Mouse (Mus musculus): ENCODE data around the gene Snap23. TPM values are rescaled to one million over a fixed set of nuclear protein-coding genes. Genes with fewer than 3 reads are reported as not detected.

Gene Snap23
- polyA plus RNA-seq, 1 experiment from 2014 or later: 56.4 TPM

DNA sequence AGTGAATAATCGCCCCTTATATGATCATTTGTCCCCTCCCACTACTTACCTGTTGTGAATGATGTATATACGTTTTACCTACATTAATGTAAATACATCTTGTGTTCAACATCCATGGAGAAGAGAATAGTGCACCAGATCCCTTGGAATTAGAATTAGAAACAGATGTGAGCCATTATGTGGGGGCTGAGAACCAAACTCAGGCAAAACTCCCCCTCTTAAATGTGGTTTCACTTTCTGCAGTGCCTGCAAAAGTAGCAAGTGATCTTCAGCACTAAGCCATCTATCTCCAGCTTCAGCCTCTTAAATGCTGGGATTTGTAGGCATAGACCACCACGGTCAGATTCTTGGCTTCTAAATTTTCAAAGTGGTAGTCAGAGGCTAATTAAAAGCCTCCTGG lies 7.7 kb downstream of the Snap23 start:
- ATAC-seq (ENCODE audit: insufficient read depth, low FRiP score): no peak
- H3K4me3 ChIP-seq (replicated peaks; ENCODE audit: low read length): no peak overlapping the region
- no peaks in the 10 kb centered on the region for H3K36me3 ChIP-seq (ENCODE audit: control insufficient read depth, insufficient read depth, low read length)
- H3K27ac ChIP-seq (ENCODE audit: low read length): no peak overlapping the region
- H3K4me1 ChIP-seq (ENCODE audit: control insufficient read depth, insufficient read depth, low read length): 0 out of 2 replicates have a peak, but pooled peaks cover 2% of the 10 kb centered on the region
- no peaks in the 10 kb centered on the region for H3K27me3 ChIP-seq (ENCODE audit: control insufficient read depth, insufficient read depth, low read length)
- no peak overlapping the region for H3K9ac ChIP-seq (ENCODE audit: low read length)
- 86% methylated on average over 3 of the region's 3 CpGs for WGBS
- H3K9me3 ChIP-seq (replicated peaks; ENCODE audit: control insufficient read depth, low read length): no peaks in the 10 kb centered on the region
- H3K4me2 ChIP-seq (ENCODE audit: low read depth, low read length): no peak overlapping the region

DNA sequence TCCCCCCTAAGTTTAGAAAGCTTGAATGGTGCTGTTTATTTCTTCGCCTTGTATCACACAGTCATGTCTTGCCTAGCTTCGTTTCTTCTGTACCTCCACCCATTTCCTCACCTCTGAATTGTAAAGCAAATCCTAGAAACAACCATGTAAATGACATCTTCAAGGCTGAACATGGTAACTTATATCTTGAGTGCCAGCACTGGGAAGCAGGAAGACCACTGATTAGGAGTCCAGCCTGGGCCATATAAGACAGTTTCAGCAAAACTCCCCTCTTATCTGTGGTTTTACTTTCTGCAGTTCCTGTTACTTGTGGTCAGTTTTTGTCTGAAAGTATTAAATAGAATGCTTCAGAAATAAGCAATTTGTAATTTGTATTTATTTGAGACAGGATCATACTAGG lies 8.5 kb downstream of the Snap23 start:
- Histone ChIP-seq H3K4me1 (ENCODE audit: control insufficient read depth, insufficient read depth, low read length) (0 out of 2 replicates have a peak, but pooled peaks cover 2% of the 10 kb centered on the region), H3K27me3 (ENCODE audit: control insufficient read depth, insufficient read depth, low read length) (no peaks in the 10 kb centered on the region), H3K4me2 (ENCODE audit: low read depth, low read length) (no peak overlapping the region), H3K9ac (ENCODE audit: low read length) (no peak overlapping the region), H3K36me3 (ENCODE audit: control insufficient read depth, insufficient read depth, low read length) (no peaks in the 10 kb centered on the region), H3K9me3 (replicated peaks; ENCODE audit: control insufficient read depth, low read length) (no peaks in the 10 kb centered on the region), H3K27ac (ENCODE audit: low read length) (no peak overlapping the region), H3K4me3 (replicated peaks; ENCODE audit: low read length) (no peak overlapping the region)
- 91% methylated on average over 2 of the region's 2 CpGs for WGBS
- no peak for ATAC-seq (ENCODE audit: insufficient read depth, low FRiP score)

DNA sequence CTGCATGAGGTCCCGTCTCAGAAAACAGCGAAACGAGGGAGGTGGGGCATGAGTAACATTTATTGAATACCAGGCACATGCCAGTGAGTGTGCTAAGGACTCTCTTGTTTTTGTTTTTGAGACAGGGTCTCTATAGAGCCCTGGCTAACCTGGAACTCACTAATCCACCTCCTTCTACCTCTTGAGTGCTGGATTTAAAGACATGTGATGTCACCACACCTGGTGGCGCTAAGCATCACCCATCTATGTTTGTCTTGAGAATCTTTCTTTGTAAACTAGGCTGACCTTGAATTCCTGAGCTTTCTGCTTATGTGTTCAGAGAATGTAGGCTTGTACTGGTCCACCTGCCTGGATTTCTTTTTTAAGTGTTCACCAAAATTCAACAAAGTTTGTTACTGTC lies 10.3 kb downstream of the Snap23 start:
- no peak overlapping the region for H3K27ac ChIP-seq (ENCODE audit: low read length)
- ATAC-seq (ENCODE audit: insufficient read depth, low FRiP score): no peak

DNA sequence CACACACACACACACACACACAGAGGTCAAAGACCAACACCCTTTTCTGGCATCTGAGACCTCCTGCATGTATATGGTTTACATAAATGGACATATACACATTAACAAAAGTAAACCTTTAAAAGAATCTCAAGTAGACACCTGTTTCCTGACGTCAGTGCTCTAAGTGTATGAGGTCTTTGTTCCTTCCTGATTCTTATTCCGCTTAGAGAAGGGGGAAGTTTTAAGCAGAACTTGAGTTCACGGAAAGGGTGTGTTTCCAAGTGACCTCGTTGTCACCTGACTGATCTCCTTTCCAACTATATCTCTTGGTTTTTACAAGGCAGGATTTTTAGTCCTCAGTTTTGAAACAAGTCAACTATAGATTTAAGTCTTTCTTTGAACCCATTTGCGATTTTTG lies 10.8 kb downstream of the Snap23 start:
- Histone ChIP-seq H3K36me3 (ENCODE audit: control insufficient read depth, insufficient read depth, low read length) (no peaks in the 10 kb centered on the region), H3K9ac (ENCODE audit: low read length) (no peak overlapping the region), H3K27me3 (ENCODE audit: control insufficient read depth, insufficient read depth, low read length) (no peaks in the 10 kb centered on the region), H3K4me2 (ENCODE audit: low read depth, low read length) (no peak overlapping the region), H3K27ac (ENCODE audit: low read length) (no peak overlapping the region), H3K9me3 (replicated peaks; ENCODE audit: control insufficient read depth, low read length) (no peaks in the 10 kb centered on the region), H3K4me3 (replicated peaks; ENCODE audit: low read length) (no peak overlapping the region), H3K4me1 (ENCODE audit: control insufficient read depth, insufficient read depth, low read length) (0 out of 2 replicates have a peak, but pooled peaks cover 2% of the 10 kb centered on the region)
- WGBS: 53% methylated on average over 5 of the region's 5 CpGs
- ATAC-seq (ENCODE audit: insufficient read depth, low FRiP score): no peak

More for the DNA sequence above, 10.3 kb downstream of the Snap23 start:
- Histone ChIP-seq H3K9me3 (replicated peaks; ENCODE audit: control insufficient read depth, low read length) (no peaks in the 10 kb centered on the region), H3K4me1 (ENCODE audit: control insufficient read depth, insufficient read depth, low read length) (0 out of 2 replicates have a peak, but pooled peaks cover 2% of the 10 kb centered on the region), H3K4me2 (ENCODE audit: low read depth, low read length) (no peak overlapping the region), H3K4me3 (replicated peaks; ENCODE audit: low read length) (no peak overlapping the region), H3K9ac (ENCODE audit: low read length) (no peak overlapping the region), H3K36me3 (ENCODE audit: control insufficient read depth, insufficient read depth, low read length) (no peaks in the 10 kb centered on the region), H3K27me3 (ENCODE audit: control insufficient read depth, insufficient read depth, low read length) (no peaks in the 10 kb centered on the region)
- 63% methylated on average over 4 of the region's 4 CpGs for WGBS

DNA sequence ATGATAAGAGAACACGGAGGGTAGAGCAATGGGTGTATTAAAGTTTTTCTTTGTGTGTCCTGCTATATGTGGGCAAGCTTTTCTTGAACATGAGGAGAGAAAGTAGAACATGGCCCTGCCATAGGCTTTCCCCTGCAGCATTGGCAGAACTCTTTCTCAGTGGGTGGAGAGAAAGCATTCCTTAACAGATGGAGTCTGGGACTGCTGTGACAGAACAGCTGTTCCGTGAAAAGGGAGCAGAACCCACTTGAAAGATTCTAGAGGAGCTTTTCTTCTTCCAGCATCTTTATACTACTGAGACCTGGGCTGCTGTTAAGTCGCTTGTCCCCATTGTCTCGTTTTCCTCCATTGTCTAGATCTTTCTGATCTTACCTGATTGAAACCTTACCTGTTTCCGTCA lies 22.3 kb downstream of the Snap23 start:
- H3K27me3 ChIP-seq (ENCODE audit: control insufficient read depth, insufficient read depth, low read length): no peaks in the 10 kb centered on the region
- H3K27ac ChIP-seq (ENCODE audit: low read length): no peak overlapping the region
- 76% methylated on average over 5 of the region's 5 CpGs for WGBS
- no peak overlapping the region for H3K9ac ChIP-seq (ENCODE audit: low read length)
- no peak overlapping the region for H3K4me2 ChIP-seq (ENCODE audit: low read depth, low read length)
- peaks cover 13% of the 10 kb centered on the region for H3K36me3 ChIP-seq (ENCODE audit: control insufficient read depth, insufficient read depth, low read length)
- no peak overlapping the region for H3K4me3 ChIP-seq (replicated peaks; ENCODE audit: low read length)
- no peaks in the 10 kb centered on the region for H3K9me3 ChIP-seq (replicated peaks; ENCODE audit: control insufficient read depth, low read length)
- no peak for ATAC-seq (ENCODE audit: insufficient read depth, low FRiP score)
- H3K4me1 ChIP-seq (ENCODE audit: control insufficient read depth, insufficient read depth, low read length): no peaks in the 10 kb centered on the region

DNA sequence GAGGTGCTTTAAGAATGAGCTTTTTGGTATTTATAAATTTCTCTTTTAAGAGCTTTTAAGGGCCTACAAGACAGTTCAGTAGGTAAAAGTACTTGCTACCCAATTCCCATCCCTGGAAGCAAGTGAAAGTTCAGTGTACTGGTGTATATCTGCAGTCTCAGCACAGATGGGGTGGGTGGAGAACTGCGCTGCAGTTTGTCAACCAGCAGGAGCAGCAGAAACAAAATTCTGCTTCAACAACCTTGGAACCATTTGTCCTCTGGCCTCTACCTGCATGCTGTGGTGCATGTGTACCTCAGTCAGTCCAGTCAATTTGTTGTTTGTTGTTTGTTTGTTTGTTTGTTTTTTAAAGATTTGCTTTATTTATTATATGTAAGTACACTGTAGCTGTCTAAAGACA lies 24.8 kb downstream of the Snap23 start:
- Histone ChIP-seq H3K36me3 (ENCODE audit: control insufficient read depth, insufficient read depth, low read length) (peaks cover 10% of the 10 kb centered on the region; the same call in 1 of the 2 replicates), H3K9ac (ENCODE audit: low read length) (no peak overlapping the region), H3K4me1 (ENCODE audit: control insufficient read depth, insufficient read depth, low read length) (no peaks in the 10 kb centered on the region), H3K27ac (ENCODE audit: low read length) (no peak overlapping the region), H3K27me3 (ENCODE audit: control insufficient read depth, insufficient read depth, low read length) (no peaks in the 10 kb centered on the region), H3K4me2 (ENCODE audit: low read depth, low read length) (no peak overlapping the region), H3K9me3 (replicated peaks; ENCODE audit: control insufficient read depth, low read length) (no peaks in the 10 kb centered on the region), H3K4me3 (replicated peaks; ENCODE audit: low read length) (no peak overlapping the region)
- no peak for ATAC-seq (ENCODE audit: insufficient read depth, low FRiP score)
- WGBS: 97% methylated on average over 1 of the region's 1 CpGs

DNA sequence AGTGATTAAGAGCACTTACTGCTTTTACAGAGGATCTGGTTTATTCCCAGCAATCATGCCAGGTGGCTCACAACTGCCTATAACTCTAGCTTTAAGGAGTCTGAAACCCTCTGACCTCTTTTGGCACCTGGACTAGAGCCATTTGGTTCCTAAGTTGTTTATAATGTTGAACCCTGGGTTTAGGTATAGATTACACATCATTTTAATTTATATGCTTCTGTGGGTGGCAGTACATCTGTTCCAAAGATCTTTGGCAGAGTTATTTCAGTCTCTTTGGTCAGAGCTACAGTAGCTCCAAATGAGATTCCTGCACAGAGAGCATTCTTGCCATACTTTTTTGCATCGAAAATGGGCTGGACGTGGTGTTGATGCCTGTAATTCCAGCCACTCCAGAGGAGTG lies 30.3 kb downstream of the Snap23 start:
- Histone ChIP-seq H3K4me3 (replicated peaks; ENCODE audit: low read length) (no peak overlapping the region), H3K27me3 (ENCODE audit: control insufficient read depth, insufficient read depth, low read length) (no peaks in the 10 kb centered on the region), H3K9me3 (replicated peaks; ENCODE audit: control insufficient read depth, low read length) (no peaks in the 10 kb centered on the region), H3K4me1 (ENCODE audit: control insufficient read depth, insufficient read depth, low read length) (no peaks in the 10 kb centered on the region), H3K9ac (ENCODE audit: low read length) (no peak overlapping the region), H3K36me3 (ENCODE audit: control insufficient read depth, insufficient read depth, low read length) (peaks cover 17% of the 10 kb centered on the region), H3K27ac (ENCODE audit: low read length) (no peak overlapping the region), H3K4me2 (ENCODE audit: low read depth, low read length) (no peak overlapping the region)
- ATAC-seq (ENCODE audit: insufficient read depth, low FRiP score): no peak
- 79% methylated on average over 2 of the region's 2 CpGs for WGBS

DNA sequence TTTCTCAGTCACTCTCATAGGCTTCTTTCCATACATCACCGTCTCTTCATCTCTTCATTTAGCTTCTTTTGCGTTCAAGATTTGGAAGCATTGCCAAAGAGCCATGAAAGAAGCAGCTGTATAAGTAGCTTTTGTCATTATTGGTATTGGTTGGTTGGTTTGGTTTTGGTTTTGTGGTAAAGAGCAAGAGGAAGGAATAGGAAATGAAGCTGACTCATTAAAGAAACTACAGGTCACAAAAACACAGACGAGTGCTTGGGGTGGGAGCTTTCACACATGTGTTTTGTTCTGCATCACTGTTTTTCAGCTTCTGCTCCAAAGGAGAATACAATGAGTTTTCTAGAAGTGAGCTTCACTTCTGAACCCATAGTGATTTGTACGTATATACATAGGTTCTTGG lies 32.0 kb downstream of the Snap23 start:
- no peak for ATAC-seq (ENCODE audit: insufficient read depth, low FRiP score)
- peaks cover 17% of the 10 kb centered on the region for H3K36me3 ChIP-seq (ENCODE audit: control insufficient read depth, insufficient read depth, low read length)
- WGBS: 90% methylated on average over 4 of the region's 4 CpGs

DNA sequence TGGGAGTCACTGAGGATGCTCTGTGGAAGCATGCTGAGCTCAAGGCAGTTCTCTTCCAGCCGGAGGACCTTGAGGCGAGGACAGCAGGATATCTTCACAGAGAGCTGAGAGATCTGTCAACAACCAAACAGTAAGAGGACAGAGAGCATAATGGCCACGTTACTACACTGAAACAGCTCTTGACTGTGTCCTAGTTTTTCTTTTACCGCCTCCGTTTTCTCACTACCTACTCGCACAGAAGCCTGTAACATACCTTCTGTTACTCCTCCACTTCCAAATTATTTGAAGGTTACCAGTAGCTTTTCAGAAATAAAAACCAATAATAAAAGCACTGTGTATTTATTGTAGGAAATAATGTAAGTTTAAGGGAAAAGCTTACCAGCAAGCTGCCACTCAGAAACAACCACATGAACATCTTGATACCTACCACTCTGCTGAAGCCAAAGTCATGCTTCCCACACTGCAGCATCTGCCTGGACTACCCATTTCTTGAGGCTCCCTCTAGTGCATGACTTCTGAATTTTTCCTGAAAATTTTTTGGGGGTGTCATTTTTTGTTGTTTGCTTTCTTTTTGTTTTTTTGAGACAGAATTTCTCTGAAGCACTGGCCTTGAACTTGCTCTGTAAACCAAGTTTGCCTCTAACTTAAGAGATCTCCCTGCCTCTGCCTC lies 38.7 kb downstream of the Snap23 start:
- H3K36me3 ChIP-seq (ENCODE audit: control insufficient read depth, insufficient read depth, low read length): peaks cover 2% of the 10 kb centered on the region; the same call in 1 of the 2 replicates
- no peak overlapping the region for H3K4me2 ChIP-seq (ENCODE audit: low read depth, low read length)
- no peak overlapping the region for H3K9ac ChIP-seq (ENCODE audit: low read length)
- no peak overlapping the region for H3K4me3 ChIP-seq (replicated peaks; ENCODE audit: low read length)
- H3K27me3 ChIP-seq (ENCODE audit: control insufficient read depth, insufficient read depth, low read length): no peaks in the 10 kb centered on the region
- H3K9me3 ChIP-seq (replicated peaks; ENCODE audit: control insufficient read depth, low read length): no peaks in the 10 kb centered on the region
- 83% methylated on average over 6 of the region's 6 CpGs for WGBS
- peaks cover 7% of the 10 kb centered on the region for H3K4me1 ChIP-seq (ENCODE audit: control insufficient read depth, insufficient read depth, low read length)
- no peak overlapping the region for H3K27ac ChIP-seq (ENCODE audit: low read length)
- no peak for ATAC-seq (ENCODE audit: insufficient read depth, low FRiP score)

More for the DNA sequence above, 32.0 kb downstream of the Snap23 start:
- Histone ChIP-seq H3K27me3 (ENCODE audit: control insufficient read depth, insufficient read depth, low read length) (no peaks in the 10 kb centered on the region), H3K4me2 (ENCODE audit: low read depth, low read length) (no peak overlapping the region), H3K9ac (ENCODE audit: low read length) (no peak overlapping the region), H3K4me1 (ENCODE audit: control insufficient read depth, insufficient read depth, low read length) (no peaks in the 10 kb centered on the region), H3K4me3 (replicated peaks; ENCODE audit: low read length) (no peak overlapping the region), H3K9me3 (replicated peaks; ENCODE audit: control insufficient read depth, low read length) (no peaks in the 10 kb centered on the region), H3K27ac (ENCODE audit: low read length) (no peak overlapping the region)

Measured in stomach, embryonic 16.5 days (tissue).